Mouse (Mus musculus) left cerebral cortex, adult 18-20 months (tissue): Measurements from ENCODE around the gene Creb3. TPM values are rescaled to one million over a fixed set of nuclear protein-coding genes. Genes with fewer than 3 reads are reported as not detected.

Experiments
- total RNA-seq, 2 experiments: library from RNA; stranded (reverse); gene quantifications; 2 replicates each; pipeline ENCODE4 v1.2.3; 2021

Creb3 gene
- total RNA-seq, 2 experiments from 2014 or later = 78.1 to 80.9 TPM

Other genes with a start within 250 kb of the Creb3 start
- 100 to 1,000 TPM; 128 to 146 TPM for gene Rusc2, start 180.4 kb upstream of the Creb3 start, total RNA-seq
- gene Fam166b, start 133.2 kb upstream of the Creb3 start, total RNA-seq = 1 to 10 TPM in 1 of 2 experiments, under 1 TPM in 1; 0.82 to 1.2 TPM
- 10 to 100 TPM; 90.6 to 96.5 TPM for gene Tesk1, start 120.4 kb upstream of the Creb3 start, total RNA-seq
- 1 to 10 TPM in 1 of 2 experiments, under 1 TPM in 1; 0.84 to 1.3 TPM for gene Cd72, start 107.7 kb upstream of the Creb3 start, total RNA-seq
- not detected for gene Sit1, start 78.6 kb upstream of the Creb3 start, total RNA-seq
- 10 to 100 TPM; 29.9 to 30.0 TPM for gene Ccdc107, start 69.4 kb upstream of the Creb3 start, total RNA-seq
- 1 to 10 TPM in 1 of 2 experiments, under 1 TPM in 1; 0.21 to 1.8 TPM for gene Arhgef39, start 62.6 kb upstream of the Creb3 start, total RNA-seq
- 1 to 10 TPM in 1 of 2 experiments, under 1 TPM in 1; 0.42 to 1.8 TPM for gene Car9, start 55.4 kb upstream of the Creb3 start, total RNA-seq
- gene Tpm2, start 38.6 kb upstream of the Creb3 start, total RNA-seq = 1 to 10 TPM; 8.4 to 9.9 TPM
- gene Tln1, start 359 bp downstream of the Creb3 start, total RNA-seq = 10 to 100 TPM; 51.7 to 51.8 TPM
- 10 to 100 TPM; 44.8 to 50.1 TPM for gene Rgp1, start 16.4 kb downstream of the Creb3 start, total RNA-seq
- 10 to 100 TPM; 62.1 to 64.2 TPM for gene Gba2, start 16.5 kb downstream of the Creb3 start, total RNA-seq
- not detected for gene Msmp, start 22.2 kb downstream of the Creb3 start, total RNA-seq
- 10 to 100 TPM; 47.5 to 48.4 TPM for gene Npr2, start 69.6 kb downstream of the Creb3 start, total RNA-seq
- gene Spag8, start 91.3 kb downstream of the Creb3 start, total RNA-seq = 1 to 10 TPM in 1 of 2 experiments, under 1 TPM in 1; 0.87 to 2.1 TPM
- gene Hint2, start 94.1 kb downstream of the Creb3 start, total RNA-seq = 10 to 100 TPM; 34.1 to 40.5 TPM
- 10 to 100 TPM; 57.7 to 64.8 TPM for gene Tmem8b, start 106.6 kb downstream of the Creb3 start, total RNA-seq
- 1 to 10 TPM; 1.6 to 1.7 TPM for gene Fam221b, start 106.8 kb downstream of the Creb3 start, total RNA-seq
- gene Olfr70, start 138.5 kb downstream of the Creb3 start, total RNA-seq = not detected
- gene Olfr71, start 147.9 kb downstream of the Creb3 start, total RNA-seq = under 1 TPM in 1 of 2 experiments, not detected in 1; 0.12 TPM
- gene Hrct1, start 164.9 kb downstream of the Creb3 start, total RNA-seq = 1 to 10 TPM in 1 of 2 experiments, under 1 TPM in 1; 0.61 to 1.5 TPM
- 1 to 10 TPM in 1 of 2 experiments, under 1 TPM in 1; 0.44 to 1.1 TPM for gene Spaar, start 167.7 kb downstream of the Creb3 start, total RNA-seq
- gene Olfr159, start 208.7 kb downstream of the Creb3 start, total RNA-seq = not detected